Mouse (Mus musculus) heart, adult 2 months (tissue): ENCODE results near the gene Grb10.

Experiments used
- CTCF ChIP-seq: fragments of 200-600 bp; IDR thresholded peaks from 2 replicates; pipeline ENCODE4 v1.8.1; 2022; ENCODE audit warnings: antibody characterized with exemption, mild to moderate bottlenecking, moderate library complexity
- EP300 ChIP-seq: fragments of 200-500 bp; IDR thresholded peaks from 2 replicates; pipeline ENCODE4 v1.6.1; 2011; ENCODE audit warnings: low read depth, low read length, control low read depth; ENCODE audit not compliant: insufficient read depth
- POLR2A ChIP-seq: fragments of 200-500 bp; IDR thresholded peaks from 2 replicates; pipeline ENCODE4 v1.6.1; 2011; ENCODE audit warnings: mild to moderate bottlenecking, low read depth, low read length, control low read depth; ENCODE audit not compliant: insufficient read depth

GRCm38 (mm10) chr11:11923900-11924299, 114.6 kb downstream of the Grb10 start:
- TF ChIP-seq EP300 (no peak), CTCF (no peak), POLR2A (no peak)
